Mouse (Mus musculus) v-Abl transformed pro-B cells (cell line): ENCODE measurements around the gene Fam83d.

Experiments
- in situ Hi-C, 2 experiments: fragments of 400-800 bp; cut with MboI; formaldehyde crosslinking; loops; one replicate each; pipeline ENCODE4 v1.15.1; 2025; ENCODE audit not compliant: unreplicated experiment in 2 of 2

Gene Fam83d

GRCm38 (mm10) chr2:158742431-158742830, 25.5 kb upstream of the Fam83d start:
- in situ Hi-C loops, result no loop called here

- in situ Hi-C loops, result no loop called here
Observed at GRCm38 (mm10) chr2:158743518-158744141, 24.3 kb upstream of the Fam83d start.

GRCm38 (mm10) chr2:158745049-158745482, 22.8 kb upstream of the Fam83d start:
- in situ Hi-C loops, result loop anchor here (5.0 kb wide), 3 partner anchors 38 to 198 kb away; no protein-coding TSS in a partner anchor

GRCm38 (mm10) chr2:158746164-158746563, 21.7 kb upstream of the Fam83d start:
- in situ Hi-C loops, result loop anchor here (5.0 kb wide), 3 partner anchors 39 to 199 kb away; no protein-coding TSS in a partner anchor

GRCm38 (mm10) chr2:158749366-158749765, 18.5 kb upstream of the Fam83d start:
- in situ Hi-C loops, result loop anchor here (5.0 kb wide), 3 partner anchors 42 to 202 kb away; no protein-coding TSS in a partner anchor

GRCm38 (mm10) chr2:158760231-158760630, 7.7 kb upstream of the Fam83d start:
- in situ Hi-C loops, result loop anchor here in 1 of 2 experiments (10.0 kb wide), 1 partner anchor 1835 kb away; no protein-coding TSS in a partner anchor

- in situ Hi-C loops, result loop anchor here in 1 of 2 experiments (10.0 kb wide), 1 partner anchor 1832 kb away; no protein-coding TSS in a partner anchor
Observed at GRCm38 (mm10) chr2:158762339-158762738, 5.6 kb upstream of the Fam83d start.

GRCm38 (mm10) chr2:158768350-158768749, 457 bp downstream of the Fam83d start:
- in situ Hi-C loops, result loop anchor here (5.0 to 10.0 kb wide), 3 partner anchors 84 to 1826 kb away; no protein-coding TSS in a partner anchor

GRCm38 (mm10) chr2:158768771-158769170, 878 bp downstream of the Fam83d start:
- in situ Hi-C loops, result loop anchor here (5.0 to 10.0 kb wide), 3 partner anchors 84 to 1826 kb away; no protein-coding TSS in a partner anchor

GRCm38 (mm10) chr2:158770126-158770757, 2.3 kb downstream of the Fam83d start:
- in situ Hi-C loops, result no loop called here

GRCm38 (mm10) chr2:158771066-158771763, 3.3 kb downstream of the Fam83d start:
- in situ Hi-C loops, result no loop called here

- in situ Hi-C loops, result no loop called here
Observed at GRCm38 (mm10) chr2:158772808-158773207, 4.9 kb downstream of the Fam83d start.

- in situ Hi-C loops, result no loop called here
Observed at GRCm38 (mm10) chr2:158774886-158775285, 7.0 kb downstream of the Fam83d start.

GRCm38 (mm10) chr2:158776716-158777115, 8.8 kb downstream of the Fam83d start:
- in situ Hi-C loops, result no loop called here

- in situ Hi-C loops, result no loop called here
Observed at GRCm38 (mm10) chr2:158777490-158777889, 9.6 kb downstream of the Fam83d start.

- in situ Hi-C loops, result no loop called here
Observed at GRCm38 (mm10) chr2:158778349-158778748, 10.5 kb downstream of the Fam83d start.

GRCm38 (mm10) chr2:158781126-158781525, 13.2 kb downstream of the Fam83d start:
- in situ Hi-C loops, result no loop called here

- in situ Hi-C loops, result no loop called here
Observed at GRCm38 (mm10) chr2:158786927-158787795, 19.3 kb downstream of the Fam83d start.

- in situ Hi-C loops, result no loop called here
Observed at GRCm38 (mm10) chr2:158794494-158795004, 26.7 kb downstream of the Fam83d start, which contains the start of gene Dhx35. Gene Dhx35 (plus strand): TSS chr2:158794807.

- in situ Hi-C loops, result no loop called here
Observed at GRCm38 (mm10) chr2:158795043-158795442, 27.1 kb downstream of the Fam83d start.
